Mouse (Mus musculus): ENCODE measurements around the gene Gm2431. TPM values are rescaled to one million over a fixed set of nuclear protein-coding genes. Genes with fewer than 3 reads are reported as not detected.
"Not testable (repeated sequence)": the region's sequence is repeated elsewhere in the genome, so short reads cannot be mapped to it uniquely, and the experiment has no call there.

Gene Gm2431
- not detected in 2 replicates for polyA plus RNA-seq (2015; fragmentation: Nextera tagmentation; extraction: Ambion mirVana)

DNA sequence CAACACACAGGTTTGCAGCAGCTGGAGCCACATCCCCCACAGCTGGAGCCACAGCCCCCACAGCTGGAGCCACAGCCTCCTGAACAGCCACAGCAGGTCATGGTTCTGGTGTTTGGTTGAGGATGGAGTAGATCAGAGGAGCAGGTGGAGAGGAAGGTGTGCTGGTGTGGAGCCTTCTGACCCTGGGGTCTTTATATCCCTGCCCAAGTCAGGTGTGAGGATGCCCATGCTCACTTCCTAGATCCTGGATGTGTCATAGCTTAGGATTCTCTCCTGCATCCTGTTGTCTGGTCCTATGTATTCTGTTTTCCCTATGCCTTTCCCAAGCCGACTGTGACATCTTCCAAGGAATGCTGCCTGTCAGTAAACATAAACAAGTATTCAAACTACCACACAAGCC lies at the start of gene Gm2431:
Gene Gm2431, minus strand, starts transcription at position 101 of the 400 bp plus-strand sequence.
- not testable (repeated sequence) for H3K4me2 ChIP-seq; H3K27me3 ChIP-seq (replicated peaks); H3K4me3 ChIP-seq (replicated peaks); H3K9me3 ChIP-seq (replicated peaks); H3K36me3 ChIP-seq; H3K27ac ChIP-seq (replicated peaks); ATAC-seq (ENCODE audit: low FRiP score); H3K4me1 ChIP-seq; H3K9ac ChIP-seq (replicated peaks)
- WGBS = 43% methylated on average over 1 of the region's 1 CpGs

DNA sequence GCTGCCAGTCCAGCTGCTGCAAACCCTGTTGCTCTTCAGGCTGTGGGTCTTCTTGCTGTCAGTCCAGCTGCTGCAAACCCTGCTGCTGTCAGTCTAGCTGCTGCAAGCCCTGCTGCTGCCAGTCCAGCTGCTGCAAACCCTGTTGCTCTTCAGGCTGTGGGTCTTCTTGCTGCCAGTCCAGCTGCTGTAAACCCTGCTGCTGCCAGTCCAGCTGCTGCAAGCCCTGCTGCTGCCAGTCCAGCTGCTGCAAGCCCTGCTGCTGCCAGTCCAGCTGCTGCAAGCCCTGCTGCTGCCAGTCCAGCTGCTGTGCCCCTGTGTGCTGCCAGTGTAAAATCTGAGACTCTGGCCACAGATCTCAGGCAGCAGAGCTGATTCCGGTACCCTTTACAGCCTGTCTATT lies 45.8 kb upstream of the Gm2431 start:
- H3K9me3 ChIP-seq (replicated peaks); ATAC-seq (ENCODE audit: low FRiP score); H3K9ac ChIP-seq (replicated peaks); H3K36me3 ChIP-seq; H3K4me2 ChIP-seq; H3K27ac ChIP-seq (replicated peaks); H3K4me3 ChIP-seq (replicated peaks); H3K27me3 ChIP-seq (replicated peaks); H3K4me1 ChIP-seq: not testable (repeated sequence)
- 96% methylated on average over 1 of the region's 1 CpGs for WGBS

DNA sequence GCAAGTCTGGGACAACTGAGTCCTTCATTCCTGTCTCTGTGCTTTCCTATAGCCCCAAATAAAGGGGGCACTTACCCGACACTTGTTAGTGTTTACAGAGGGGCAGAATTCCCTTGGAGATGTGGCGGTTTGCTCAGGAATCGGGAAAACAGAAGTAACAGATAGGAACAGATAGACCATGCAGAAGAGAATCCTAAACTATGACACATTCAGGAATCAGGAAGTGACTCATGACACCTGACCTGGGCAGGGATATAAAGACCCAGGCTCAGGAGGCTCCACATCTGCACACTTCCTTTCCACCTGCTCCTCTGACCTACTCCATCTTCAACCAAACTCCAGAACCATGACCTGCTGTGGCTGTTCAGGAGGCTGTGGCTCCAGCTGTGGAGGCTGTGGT lies 45.1 kb upstream of the Gm2431 start, which contains the start of gene Krtap5-4:
Gene Krtap5-4, plus strand, starts transcription at position 301 of the 400 bp plus-strand sequence.
- Histone ChIP-seq H3K4me3 (replicated peaks) (no peak within 1 kb of the TSS), H3K9me3 (replicated peaks) (no peaks in the 10 kb centered on the region), H3K27me3 (replicated peaks) (peaks cover 7% of the 10 kb centered on the region; the same call in 1 of the 2 replicates), H3K27ac (replicated peaks) (no peak within 1 kb of the TSS), H3K4me2 (no peak within 1 kb of the TSS), H3K36me3 (no peaks in the 10 kb centered on the region), H3K4me1 (no peaks in the 10 kb centered on the region), H3K9ac (replicated peaks) (no peak within 1 kb of the TSS)
- ATAC-seq (ENCODE audit: low FRiP score) = no peak
- 64% methylated on average over 3 of the region's 3 CpGs for WGBS

DNA sequence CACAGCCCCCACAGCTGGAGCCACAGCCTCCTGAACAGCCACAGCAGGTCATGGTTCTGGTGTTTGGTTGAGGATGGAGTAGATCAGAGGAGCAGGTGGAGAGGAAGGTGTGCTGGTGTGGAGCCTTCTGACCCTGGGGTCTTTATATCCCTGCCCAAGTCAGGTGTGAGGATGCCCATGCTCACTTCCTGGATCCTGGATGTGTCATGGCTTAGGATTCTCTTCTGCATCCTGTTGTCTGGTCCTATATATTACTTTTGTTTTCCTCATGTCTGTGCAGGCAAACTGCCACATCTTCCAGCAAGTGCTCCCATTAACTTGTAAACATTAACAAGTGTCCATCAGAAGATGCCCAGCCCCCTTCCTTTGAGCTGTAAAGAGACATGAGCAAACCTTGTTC lies 38.9 kb upstream of the Gm2431 start, which contains the start of gene Krtap5-1:
Gene Krtap5-1, minus strand, starts transcription at position 101 of the 400 bp plus-strand sequence.
- not testable (repeated sequence) for H3K9me3 ChIP-seq (replicated peaks); H3K27ac ChIP-seq (replicated peaks); H3K4me3 ChIP-seq (replicated peaks); H3K9ac ChIP-seq (replicated peaks); H3K27me3 ChIP-seq (replicated peaks); H3K4me2 ChIP-seq; ATAC-seq (ENCODE audit: low FRiP score); H3K36me3 ChIP-seq; H3K4me1 ChIP-seq

DNA sequence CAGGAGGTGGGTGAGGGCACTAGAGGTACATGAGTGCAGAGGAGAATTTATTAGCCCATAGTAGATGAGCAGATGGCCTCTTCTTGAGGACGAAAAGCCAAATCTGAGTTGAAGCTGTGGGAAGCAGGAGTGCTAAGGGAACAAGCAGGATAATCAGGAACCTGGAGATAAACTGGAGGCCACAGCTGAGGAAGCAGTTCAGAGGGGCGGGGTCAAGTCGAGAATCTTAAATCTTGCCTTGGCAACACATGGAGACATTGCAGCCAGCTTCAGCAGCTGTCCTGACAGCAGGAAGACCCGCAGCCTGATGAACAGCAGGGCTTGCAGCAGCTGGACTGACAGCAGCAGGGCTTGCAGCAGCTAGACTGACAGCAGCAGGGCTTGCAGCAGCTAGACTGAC lies 38.0 kb upstream of the Gm2431 start:
- H3K27ac ChIP-seq (replicated peaks); H3K9me3 ChIP-seq (replicated peaks); H3K4me2 ChIP-seq; H3K36me3 ChIP-seq; H3K4me3 ChIP-seq (replicated peaks); H3K4me1 ChIP-seq; H3K9ac ChIP-seq (replicated peaks); ATAC-seq (ENCODE audit: low FRiP score); H3K27me3 ChIP-seq (replicated peaks): not testable (repeated sequence)
- 32% methylated on average over 4 of the region's 4 CpGs for WGBS

DNA sequence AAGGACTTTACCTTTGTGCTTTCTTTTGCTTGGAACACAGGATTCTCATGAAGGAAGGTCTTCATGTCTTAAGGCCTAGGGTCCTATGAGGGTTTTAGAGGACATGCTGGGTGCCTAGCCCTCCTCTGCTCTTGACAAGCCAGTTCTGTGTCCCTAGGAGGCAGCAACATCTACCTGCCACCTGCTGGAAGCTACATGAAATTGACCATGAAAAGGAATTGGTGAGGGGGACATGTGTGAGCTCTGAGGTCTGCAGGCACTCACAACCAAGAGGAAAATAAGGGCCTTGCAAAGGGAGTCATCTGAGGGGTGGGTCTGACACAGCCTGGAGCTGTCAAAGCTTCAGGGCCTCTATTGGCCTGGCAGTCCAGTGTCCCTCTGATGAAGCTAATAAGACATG lies 37.3 kb upstream of the Gm2431 start:
- Histone ChIP-seq H3K36me3 (no peaks in the 10 kb centered on the region), H3K9ac (replicated peaks) (no peak overlapping the region), H3K9me3 (replicated peaks) (no peaks in the 10 kb centered on the region), H3K4me1 (no peaks in the 10 kb centered on the region), H3K27me3 (replicated peaks) (no peaks in the 10 kb centered on the region; the same call in 1 of the 2 replicates), H3K4me2 (no peak overlapping the region), H3K4me3 (replicated peaks) (no peak overlapping the region), H3K27ac (replicated peaks) (no peak overlapping the region)
- ATAC-seq (ENCODE audit: low FRiP score) = no peak

DNA sequence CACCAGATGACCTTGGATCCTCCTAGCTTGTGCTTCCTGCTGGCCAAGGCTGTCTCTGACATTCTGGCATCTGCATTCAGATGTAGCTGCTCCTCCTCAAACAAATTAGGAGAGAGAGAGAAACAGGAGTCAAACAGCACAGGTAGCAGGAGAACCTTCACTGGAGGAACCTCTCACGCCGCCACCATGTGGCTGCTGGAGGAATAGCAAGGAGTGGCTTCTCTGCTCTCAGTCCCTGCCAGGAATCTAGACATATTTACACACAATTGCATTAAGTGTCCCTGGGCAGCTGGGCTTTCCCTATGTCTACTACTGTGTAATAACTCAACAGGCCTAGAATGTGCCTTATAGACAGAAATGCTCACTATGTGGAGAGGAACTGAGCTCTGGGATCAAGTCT lies 35.7 kb upstream of the Gm2431 start:
- ATAC-seq (ENCODE audit: low FRiP score); H3K27ac ChIP-seq (replicated peaks); H3K4me3 ChIP-seq (replicated peaks); H3K9me3 ChIP-seq (replicated peaks); H3K27me3 ChIP-seq (replicated peaks); H3K9ac ChIP-seq (replicated peaks); H3K36me3 ChIP-seq; H3K4me1 ChIP-seq; H3K4me2 ChIP-seq: not testable (repeated sequence)
- 2% methylated on average over 2 of the region's 2 CpGs for WGBS

DNA sequence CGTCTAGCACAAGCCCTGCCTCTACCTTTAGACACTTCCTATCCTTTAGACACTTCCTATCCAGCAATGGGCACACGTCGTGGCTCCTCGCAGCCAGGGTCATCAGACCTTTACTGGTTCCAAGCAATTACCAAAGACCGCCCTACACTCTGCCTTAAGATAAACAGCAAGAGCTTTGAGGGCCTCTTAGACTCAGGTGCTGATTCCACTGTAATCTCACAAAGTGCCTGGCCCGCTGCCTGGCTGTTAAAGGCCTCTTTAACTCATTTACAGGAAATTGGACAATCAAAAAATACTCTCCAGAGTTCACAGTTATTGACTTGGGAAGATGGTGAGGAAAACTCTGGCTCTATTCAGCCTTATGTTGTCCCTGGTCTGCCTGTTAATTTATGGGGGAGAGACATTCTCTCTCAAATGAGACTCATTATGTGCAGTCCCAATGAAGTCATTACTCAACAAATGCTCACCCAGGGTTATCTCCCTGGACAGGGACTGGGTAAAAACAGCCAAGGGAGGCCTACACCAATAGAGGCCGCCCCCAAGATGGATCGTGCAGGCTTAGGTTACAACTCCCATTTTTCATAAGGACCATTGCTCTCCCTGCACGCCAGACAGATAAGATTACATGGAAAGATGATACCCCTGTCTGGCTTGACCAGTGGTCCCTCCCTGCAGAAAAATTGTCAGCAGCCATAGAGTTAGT lies 27.9 kb upstream of the Gm2431 start:
- not testable (repeated sequence) for H3K4me2 ChIP-seq; H3K27ac ChIP-seq (replicated peaks); H3K4me3 ChIP-seq (replicated peaks); H3K9me3 ChIP-seq (replicated peaks); H3K9ac ChIP-seq (replicated peaks); ATAC-seq (ENCODE audit: low FRiP score); H3K36me3 ChIP-seq
- Histone ChIP-seq H3K27me3 (replicated peaks) (peaks cover 10% of the 10 kb centered on the region), H3K4me1 (peaks cover 20% of the 10 kb centered on the region)
- WGBS = 38% methylated on average over 9 of the region's 9 CpGs

DNA sequence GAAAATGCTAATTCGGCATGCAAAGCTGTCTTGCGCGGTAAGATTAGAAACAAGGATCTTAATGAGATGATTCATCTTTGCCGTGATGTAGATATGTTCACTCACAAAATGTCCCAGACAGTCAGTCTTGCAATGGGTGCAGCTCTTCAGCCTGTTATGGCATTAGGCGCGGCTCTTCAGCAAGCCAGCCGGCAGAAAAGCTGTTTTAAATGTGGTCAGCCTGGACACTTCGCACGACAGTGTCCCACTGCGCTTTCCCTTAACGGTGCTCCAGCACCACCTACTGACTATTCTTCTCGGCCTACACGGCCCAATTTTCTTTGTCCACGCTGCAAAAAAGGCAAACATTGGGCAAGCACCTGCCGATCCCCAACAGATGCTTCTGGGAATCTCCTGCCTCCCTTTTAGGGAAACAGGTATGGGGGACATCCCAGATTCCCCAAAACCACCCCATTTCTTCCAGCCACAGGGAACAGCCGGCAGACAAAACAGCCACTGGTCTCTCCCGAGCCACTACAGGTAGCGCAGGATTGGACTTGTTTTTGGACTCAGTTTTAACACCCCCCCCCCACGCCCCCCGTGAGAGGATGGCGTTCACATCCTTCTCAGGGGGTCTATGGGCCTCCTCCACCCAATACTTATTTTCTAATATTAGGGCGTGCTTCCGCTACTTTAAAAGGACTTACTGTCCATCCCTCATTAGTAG lies 27.1 kb upstream of the Gm2431 start:
- H3K27me3 ChIP-seq (replicated peaks) = peaks cover 10% of the 10 kb centered on the region
- peak overlapping the region; percentile 43 for H3K9ac ChIP-seq (replicated peaks)
- no peaks in the 10 kb centered on the region for H3K9me3 ChIP-seq (replicated peaks)
- WGBS = 19% methylated on average over 23 of the region's 23 CpGs
- H3K4me2 ChIP-seq = peak overlapping the region; percentile 77
- H3K4me1 ChIP-seq = peaks cover 20% of the 10 kb centered on the region
- H3K36me3 ChIP-seq = no peaks in the 10 kb centered on the region
- ATAC-seq (ENCODE audit: low FRiP score) = peak; percentile 81
- H3K27ac ChIP-seq (replicated peaks) = peak overlapping the region; percentile 75
- H3K4me3 ChIP-seq (replicated peaks) = peak overlapping the region; percentile 49

DNA sequence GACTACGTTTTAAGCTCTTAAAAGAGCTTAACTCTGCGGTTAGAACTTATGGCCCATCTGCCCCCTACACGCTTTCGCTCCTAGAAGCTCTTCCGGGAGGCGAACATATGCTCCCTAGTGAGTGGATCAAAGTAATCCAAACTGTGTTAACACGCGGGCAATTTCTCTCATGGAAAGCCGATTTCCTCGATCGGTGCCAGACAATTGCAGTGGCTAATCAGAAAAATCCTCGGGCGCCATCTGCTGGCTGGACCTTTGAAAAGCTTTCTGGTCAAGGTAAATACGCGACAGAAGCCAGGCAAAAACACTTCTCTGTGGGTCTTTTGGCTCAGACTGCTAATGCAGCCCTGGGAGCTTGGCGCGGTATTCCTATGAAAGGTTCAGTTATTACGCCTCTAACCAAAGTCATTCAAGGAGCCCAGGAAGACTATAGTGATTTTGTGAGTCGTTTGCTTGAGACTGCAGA lies 26.5 kb upstream of the Gm2431 start:
- Histone ChIP-seq H3K9ac (replicated peaks) (peak overlapping the region; percentile 59), H3K27me3 (replicated peaks) (peaks cover 10% of the 10 kb centered on the region), H3K27ac (replicated peaks) (peak overlapping the region; percentile 75), H3K36me3 (no peaks in the 10 kb centered on the region), H3K9me3 (replicated peaks) (no peaks in the 10 kb centered on the region), H3K4me2 (peak overlapping the region; percentile 77), H3K4me1 (peaks cover 20% of the 10 kb centered on the region), H3K4me3 (replicated peaks) (peak overlapping the region; percentile 49)
- WGBS = under 1% methylated on average over 19 of the region's 19 CpGs
- ATAC-seq (ENCODE audit: low FRiP score) = peak; percentile 83

DNA sequence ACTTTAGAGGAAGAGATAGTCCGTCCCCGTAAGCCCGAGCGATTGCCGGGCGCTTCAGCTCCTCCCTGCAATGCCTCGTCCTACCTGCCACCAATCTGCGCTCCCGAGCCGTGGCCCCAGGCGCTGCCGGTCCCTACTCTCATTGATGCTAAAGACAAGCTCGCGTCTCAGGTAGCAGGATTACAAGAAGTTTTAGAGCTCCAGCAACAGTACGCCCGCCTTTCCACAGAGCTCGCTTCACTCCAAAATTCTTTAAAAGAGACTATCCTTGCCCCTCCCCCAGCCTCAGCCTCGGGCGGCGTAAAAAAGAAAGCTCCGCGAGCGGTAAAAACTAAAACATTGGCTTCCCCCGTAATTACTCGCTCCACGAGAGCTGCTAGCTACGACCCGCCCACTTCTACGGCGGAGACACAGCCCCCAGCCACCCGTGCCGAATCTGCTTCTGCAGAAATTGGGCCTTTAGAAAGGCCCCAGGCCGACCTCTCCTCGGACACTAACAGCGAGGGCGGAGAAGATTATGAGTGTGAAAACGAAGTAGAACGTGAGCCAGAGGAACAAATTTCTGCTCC lies 26.0 kb upstream of the Gm2431 start:
- peak overlapping the region; percentile 62 for H3K27ac ChIP-seq (replicated peaks)
- H3K36me3 ChIP-seq = no peaks in the 10 kb centered on the region
- peaks cover 10% of the 10 kb centered on the region for H3K27me3 ChIP-seq (replicated peaks)
- H3K9ac ChIP-seq (replicated peaks) = peak overlapping the region; percentile 59
- ATAC-seq (ENCODE audit: low FRiP score) = peak; percentile 74
- peaks cover 20% of the 10 kb centered on the region for H3K4me1 ChIP-seq
- H3K9me3 ChIP-seq (replicated peaks) = no peaks in the 10 kb centered on the region
- under 1% methylated on average over 38 of the region's 38 CpGs for WGBS
- peak overlapping the region; percentile 77 for H3K4me2 ChIP-seq
- H3K4me3 ChIP-seq (replicated peaks) = peak overlapping the region; percentile 49

DNA sequence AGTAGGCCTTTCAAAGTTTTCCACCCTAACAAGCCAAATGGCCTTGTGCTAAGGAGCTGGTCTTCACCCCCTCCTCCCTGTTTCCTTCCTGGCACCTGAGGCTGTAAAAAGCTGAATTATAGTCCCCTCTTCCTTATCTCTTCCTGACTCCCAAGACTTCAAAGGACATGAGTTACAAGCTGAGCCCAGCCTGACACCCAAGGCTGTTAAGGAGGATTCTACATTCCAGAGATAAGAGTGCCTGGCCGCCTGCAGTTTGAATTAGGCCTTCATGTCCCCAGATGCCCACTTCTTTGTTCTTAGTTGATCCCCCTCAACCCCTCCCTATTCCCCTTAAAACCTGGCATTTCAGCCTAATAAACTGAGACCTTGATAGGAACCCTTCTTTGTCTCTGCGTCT lies 24.7 kb upstream of the Gm2431 start:
- not testable (repeated sequence) for H3K36me3 ChIP-seq; H3K9ac ChIP-seq (replicated peaks); H3K9me3 ChIP-seq (replicated peaks); H3K4me3 ChIP-seq (replicated peaks); ATAC-seq (ENCODE audit: low FRiP score); H3K27ac ChIP-seq (replicated peaks)
- 33% methylated on average over 2 of the region's 2 CpGs for WGBS
- H3K4me1 ChIP-seq = peaks cover 20% of the 10 kb centered on the region
- H3K27me3 ChIP-seq (replicated peaks) = peaks cover 10% of the 10 kb centered on the region
- H3K4me2 ChIP-seq = peak overlapping the region; percentile 77
